Mouse (Mus musculus) kidney, postnatal 25 days (tissue): ENCODE results near the gene Dpp9.

Source experiments
- DNase-seq, 2 experiments: peaks; one replicate each; pipeline ENCODE4 v3.0.0; 2021; ENCODE audit warnings: mixed read lengths in 2 of 2

Dpp9 gene

DNA sequence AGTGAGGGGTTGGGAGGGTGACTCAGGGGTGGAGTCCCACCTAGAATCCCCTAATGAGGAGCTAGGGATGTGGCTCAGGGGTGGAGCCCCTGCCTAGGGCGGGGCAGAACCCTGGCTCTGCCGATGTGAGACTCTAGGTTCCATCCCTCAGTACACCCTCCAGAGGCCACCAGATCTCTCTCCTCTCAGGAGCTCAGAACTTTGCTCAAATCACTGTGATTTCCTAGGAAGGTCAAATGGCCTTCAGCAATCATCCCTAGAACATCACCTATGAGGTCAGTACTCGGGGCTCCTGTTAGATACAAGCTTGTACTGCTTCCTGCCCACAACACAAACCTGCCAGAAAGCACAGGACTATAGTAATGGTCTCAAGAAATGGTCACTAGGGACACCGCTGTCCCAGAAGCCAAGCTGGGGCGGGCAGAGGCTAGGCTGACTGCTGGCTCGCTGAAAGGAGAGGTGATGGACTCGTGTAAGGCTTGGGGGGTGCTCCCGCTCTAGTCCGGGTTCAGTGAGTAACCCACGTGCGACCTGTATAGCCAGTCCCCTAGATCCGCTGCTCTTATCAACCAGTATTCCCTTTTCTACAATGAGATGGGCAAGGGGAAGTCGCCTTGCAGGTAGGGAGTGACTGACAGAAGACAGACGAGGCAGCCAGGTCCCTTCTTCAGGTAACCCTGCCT lies 35.6 kb downstream of the Dpp9 start:
- DNase-seq: no peak

DNA sequence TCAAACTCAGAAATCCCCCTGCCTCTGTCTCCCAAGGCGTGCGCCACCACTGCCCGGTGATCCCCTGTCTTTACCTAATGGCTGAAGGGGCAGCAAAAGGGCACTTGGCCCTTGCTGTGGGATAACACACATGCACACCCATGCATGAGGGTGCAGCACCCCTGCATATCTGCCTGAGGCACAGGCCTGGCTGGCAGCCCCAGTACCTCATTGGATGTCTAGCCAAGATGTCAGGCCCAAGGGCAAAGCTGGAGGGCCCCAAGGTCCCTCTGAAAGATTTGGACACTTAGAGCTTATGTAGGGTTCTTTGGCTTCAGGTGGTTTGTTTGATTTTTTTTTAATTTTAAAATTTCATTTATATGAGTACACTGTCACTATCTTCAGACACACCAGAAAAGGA lies 43.3 kb downstream of the Dpp9 start:
- no peak for DNase-seq

DNA sequence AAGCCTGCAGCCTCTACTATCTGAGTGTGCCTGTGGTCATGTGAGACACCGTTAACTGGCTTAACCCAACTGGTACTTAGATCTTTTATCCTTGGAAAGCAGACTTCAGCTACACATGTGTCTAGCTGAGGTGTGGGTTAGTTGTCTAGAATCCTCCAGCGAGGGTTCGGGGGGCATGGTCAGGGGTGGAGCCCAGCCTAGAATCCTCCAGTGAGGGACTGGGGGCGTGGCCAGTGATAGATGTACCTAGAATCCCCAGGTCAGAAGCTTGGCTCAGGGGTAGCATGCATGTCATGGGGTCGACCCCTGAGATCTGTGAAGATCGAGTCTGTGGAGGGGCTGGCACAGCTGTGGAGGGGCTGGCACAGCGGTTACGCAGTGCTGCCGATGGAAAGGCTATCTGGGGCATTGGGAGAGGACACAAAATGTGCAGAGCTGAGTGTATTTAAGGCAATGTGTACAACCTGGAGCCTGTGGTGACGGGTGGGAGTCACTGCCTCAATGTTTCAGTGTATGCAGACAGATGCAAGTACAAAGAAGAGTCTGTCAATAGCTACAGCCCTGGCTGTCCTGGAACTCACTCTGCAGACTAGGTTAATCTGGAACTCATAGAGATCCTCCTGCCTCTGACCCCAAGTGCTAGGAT lies 45.2 kb downstream of the Dpp9 start:
- DNase-seq: peak in 1 of 2 experiments; percentile 12

DNA sequence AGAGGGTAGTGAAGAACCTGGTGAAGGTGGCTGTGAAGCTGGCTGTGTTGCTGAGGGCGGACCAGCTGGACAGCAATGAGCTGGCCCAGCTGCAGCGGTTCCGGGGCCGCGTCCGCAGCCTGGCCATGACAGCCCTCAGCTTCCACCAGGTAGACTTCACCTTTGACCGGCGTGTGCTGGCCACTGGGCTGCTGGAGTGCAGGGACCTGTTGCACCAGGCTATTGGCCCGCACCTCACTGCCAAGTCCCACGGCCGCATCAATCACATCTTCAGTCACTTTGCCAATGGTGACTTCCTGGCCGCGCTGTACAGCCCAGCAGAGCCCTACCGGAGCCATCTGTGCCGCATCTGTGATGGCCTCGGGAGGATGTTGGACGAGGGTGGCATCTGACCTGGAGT lies 46.8 kb downstream of the Dpp9 start:
- DNase-seq: no peak

DNA sequence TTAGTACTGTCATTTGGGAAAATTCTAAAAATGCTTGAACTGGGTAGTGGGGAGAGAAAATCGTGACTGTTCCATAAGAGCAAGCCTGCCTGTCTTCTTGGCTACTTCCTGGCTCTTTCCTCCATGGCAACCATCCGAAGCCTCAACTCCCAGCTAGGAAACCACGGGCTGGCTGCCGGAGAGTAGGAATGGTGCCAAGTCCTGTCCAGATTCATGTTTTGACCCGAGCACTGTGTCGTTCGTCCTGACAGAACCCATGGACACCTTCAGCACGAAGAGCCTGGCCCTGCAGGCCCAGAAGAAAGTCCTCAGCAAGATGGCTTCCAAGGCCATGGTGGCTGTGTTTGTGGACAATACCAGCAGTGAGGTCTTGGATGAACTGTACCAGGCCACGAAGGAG lies 47.2 kb downstream of the Dpp9 start:
- DNase-seq: no peak

DNA sequence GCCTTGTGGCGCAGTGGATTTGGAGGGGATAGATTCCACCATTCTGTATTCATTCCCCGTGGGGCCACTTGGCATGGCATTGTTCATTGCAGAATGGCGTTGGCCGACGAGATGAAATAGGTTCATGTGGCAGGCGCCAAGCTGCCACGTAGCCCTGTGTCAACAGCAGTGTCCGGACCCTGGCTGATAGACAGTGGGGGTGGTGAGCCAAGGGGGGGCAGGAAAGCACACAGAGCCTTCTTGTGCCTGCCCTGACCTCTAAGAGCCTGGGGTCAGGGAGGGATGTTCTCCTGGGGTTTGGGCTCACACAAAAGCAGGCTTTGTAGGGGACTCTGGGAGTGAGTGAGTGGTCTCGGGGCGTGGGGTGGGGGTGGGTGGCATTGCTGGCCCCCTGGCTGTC lies 48.1 kb downstream of the Dpp9 start:
- peak; percentile 13 to 66 for DNase-seq

DNA sequence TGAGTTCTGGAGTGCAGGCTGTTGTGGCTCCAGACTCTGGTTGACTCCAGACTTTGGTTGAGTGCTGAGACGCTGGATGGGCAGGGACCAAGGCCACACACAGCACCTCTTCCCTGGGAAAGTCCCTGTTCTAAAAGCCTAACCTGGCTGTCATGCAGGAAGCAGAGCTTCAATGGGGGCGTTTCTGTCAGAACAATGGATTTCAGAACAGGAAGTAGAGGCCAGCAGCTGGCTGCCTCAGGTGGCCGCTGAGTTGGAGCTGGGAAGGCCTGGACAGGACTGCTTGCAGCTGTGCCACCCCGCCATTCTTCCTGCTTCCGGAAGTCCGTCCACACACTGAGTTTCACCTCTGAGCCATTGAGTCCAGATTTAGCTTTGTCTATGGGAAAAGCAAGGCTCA lies 48.9 kb downstream of the Dpp9 start:
- peak; percentile 27 to 76 for DNase-seq

DNA sequence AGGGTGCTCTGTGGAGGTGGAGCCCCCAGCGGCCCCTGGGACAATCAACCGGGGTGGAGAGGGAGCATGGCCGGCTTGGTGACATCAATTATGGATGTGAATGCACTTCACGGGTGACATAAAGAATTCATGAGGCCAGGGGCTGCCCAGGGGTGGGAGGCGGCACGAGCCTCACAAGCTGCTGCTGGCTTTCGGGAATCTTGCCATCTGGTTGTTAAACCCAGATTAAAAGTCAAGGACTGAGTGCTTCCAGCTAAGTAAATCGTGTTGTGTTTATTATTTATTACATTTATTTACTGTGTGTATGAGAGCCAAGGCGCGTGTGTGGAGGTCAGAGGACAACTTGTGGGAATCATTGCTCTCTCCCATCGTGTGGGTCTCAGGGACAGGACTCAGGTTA lies 53.0 kb downstream of the Dpp9 start:
- DNase-seq: no peak

DNA sequence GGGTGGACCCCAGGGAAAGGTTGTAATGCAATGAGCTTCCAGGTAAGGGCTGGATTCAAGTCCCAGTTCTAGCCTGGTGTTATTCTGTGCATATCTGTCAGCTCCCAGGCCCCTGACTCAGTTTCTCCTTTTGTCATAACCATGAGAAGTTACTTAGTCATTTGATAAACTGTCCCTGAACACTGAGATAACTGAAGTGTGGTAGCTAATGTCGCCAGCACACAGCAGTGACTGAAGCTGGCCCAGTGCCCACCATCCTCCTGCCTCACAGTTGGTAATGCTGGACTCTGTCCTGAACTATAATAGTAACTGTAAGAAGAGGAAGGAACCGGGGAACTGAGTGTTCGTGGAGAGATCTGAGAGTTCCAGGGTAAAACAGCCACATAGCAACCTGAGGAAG lies 54.2 kb downstream of the Dpp9 start:
- DNase-seq: no peak

DNA sequence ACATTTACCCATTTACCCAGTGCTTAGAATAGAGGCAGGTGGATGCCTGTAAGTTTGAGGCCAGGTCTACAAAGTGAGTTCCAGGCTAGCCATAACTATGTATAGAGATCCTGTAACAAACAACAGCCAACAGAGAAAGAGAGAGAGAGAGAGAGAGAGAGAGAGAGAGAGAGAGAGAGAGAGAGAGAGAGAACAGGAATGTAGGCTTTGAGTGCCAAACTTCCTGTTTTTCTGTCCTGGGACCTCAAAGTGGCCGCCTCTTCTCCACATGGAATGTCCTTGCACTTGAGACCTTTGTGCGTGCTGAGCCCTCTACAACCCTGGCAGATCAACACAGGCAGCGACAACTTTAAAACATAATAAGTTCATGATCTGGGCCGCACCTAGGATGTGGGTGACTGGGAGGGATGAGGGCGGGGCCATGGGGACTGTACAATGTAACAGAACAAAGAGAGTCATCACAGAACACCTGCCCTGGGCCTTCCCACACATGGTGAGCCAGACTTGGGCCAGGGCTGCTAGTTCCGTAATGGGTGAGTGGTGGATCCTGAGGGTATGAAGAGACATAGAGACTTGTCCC lies 55.1 kb downstream of the Dpp9 start:
- peak in 1 of 2 experiments; percentile 14 for DNase-seq

DNA sequence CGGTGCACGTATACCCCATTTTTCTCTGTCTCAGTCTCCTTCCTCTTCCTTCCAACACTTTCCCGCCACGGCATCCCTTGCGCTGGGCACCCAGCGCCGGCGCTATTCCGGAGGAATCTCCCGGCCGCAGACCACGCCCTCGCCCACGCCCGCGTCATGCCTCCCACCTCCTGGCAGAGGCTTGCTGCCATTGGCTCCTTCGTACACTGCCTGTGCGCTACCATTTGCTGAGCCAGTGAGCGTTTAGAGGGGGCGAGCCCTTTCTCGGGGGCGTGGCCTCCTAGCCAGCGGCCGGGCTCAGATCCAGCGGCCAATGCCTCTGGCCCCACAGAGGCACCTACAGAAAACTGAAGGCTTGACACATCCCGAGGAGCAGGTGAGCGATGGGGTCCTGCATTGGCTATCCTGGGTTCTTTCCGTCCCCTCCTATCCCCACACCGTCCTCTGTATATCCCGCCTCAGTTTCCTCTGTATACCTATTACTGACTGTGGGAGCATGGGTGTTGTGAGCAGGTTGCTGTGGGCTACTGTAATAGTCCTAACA lies 56.4 kb downstream of the Dpp9 start, which contains the start of gene Tnfaip8l1:
Gene Tnfaip8l1, plus strand, starts transcription at position 247 of the 544 bp plus-strand sequence.
- DNase-seq: peak; percentile 96 to 97

DNA sequence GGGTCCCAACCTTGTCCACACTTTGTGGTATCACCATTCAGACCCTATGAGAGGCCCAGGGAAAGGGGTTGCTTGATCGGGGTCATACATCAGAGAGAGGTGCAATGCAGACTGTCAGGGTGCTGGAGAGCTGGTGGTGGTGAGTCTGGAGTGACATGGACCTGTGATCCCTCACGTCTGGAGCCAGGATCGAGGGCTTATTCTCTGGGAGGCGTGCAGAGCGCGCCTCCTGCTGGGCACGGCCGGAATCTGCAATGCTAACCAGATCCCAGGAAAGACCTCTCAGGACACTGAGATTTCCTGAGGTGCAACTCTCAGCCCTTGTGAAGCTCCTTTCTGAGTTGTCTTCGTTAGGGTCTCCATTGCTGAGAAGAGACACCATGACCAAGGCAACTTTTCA lies 59.0 kb downstream of the Dpp9 start:
- peak; percentile 73 to 77 for DNase-seq

DNA sequence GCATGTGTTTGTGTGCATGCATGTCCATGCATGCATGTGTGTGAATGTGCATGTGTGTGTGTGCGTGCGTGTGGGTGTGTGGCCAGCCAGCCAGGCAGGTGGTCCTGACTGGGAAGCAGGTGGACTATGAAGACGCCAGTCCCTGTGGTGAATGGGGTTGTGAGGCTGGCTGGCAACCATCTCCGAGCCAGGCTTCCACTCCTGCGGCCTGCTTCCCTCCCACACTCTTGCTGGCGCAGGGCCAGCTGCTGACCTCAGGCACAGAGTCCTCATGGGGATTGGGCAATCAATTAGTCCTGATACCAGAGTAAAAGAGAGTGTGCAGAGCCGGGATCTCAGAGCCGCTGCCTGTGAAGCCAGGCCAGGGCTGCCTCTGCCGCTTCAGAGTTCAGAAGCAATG lies 65.1 kb downstream of the Dpp9 start:
- DNase-seq: peak; percentile 51 to 75

DNA sequence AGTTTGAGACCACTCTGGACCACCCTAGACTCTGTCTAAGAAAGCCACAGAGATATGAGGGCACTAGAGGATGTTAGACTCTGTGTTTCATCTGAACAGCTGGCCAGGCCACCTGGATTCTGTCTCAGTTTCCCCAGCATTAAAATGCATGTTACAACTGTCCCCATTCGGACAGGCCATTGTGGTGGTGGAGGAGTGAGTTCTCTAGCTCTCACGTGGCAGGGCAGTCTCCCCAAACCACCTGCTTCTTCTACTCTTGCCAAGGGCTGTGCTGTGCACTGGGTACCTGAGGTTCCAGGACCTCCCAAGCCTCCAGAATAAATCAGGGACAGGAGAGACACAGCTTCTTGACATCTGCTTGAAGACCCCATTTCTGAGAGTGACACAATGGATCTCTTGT lies 68.8 kb downstream of the Dpp9 start:
- no peak for DNase-seq

DNA sequence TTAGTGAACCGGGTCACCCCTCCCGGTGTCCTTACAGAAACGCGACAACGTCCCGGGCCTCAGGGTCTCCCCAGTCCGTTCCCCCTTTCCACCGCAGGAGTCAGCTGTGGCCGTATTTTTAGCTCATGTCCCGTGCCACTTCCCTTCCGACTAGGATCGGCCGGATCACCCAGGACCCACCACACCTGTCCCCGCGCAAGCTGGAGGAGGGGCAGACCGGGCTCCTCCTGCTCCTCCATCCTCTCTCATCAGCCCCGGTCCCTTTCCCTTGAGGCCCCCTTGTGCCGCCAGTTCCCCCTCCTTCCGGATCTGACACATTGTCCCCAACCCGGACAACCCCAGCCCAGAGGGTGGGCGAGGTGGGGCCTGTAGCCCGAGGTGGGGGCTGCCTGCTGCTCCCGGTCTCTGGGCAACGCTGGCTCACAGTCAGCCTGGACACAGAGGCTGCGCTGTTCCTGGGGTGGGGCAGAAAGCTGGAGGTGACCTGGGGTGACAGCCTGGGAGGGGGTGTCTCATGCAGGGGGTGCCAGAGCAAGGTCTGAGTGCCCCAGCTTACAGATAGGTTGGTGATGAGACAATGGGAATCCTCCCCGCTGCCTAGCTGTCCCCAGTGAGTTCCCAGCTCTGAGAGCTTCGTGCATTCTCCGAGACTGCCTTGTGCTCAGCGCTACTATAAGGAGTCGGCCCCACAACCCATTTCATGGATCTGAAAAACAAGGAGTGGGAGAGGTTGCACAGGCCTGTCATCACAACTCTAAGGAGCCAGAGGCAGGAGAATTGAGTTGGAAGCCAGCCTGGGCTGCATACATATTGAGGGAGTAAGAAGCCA lies 69.7 kb downstream of the Dpp9 start:
- no peak for DNase-seq

DNA sequence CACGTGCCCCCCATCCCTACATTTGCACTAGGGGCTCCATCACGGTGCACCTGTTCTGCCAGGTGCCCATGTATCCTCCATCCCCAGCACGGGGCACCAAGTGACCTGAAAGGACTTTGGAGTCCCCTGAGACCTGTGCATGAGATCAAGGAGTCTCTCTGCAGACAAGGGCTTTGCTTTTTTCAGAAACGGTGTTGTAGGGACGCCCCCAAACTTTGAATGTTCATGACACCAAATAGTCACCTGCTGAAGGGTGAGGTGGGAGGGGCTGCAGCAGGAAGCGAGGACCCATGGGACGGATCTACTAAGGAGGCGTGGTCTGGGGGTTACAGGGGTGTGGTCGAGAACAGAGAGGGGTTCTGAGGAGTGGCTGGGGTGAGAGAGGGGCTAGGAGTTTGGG lies 70.4 kb downstream of the Dpp9 start:
- no peak for DNase-seq

DNA sequence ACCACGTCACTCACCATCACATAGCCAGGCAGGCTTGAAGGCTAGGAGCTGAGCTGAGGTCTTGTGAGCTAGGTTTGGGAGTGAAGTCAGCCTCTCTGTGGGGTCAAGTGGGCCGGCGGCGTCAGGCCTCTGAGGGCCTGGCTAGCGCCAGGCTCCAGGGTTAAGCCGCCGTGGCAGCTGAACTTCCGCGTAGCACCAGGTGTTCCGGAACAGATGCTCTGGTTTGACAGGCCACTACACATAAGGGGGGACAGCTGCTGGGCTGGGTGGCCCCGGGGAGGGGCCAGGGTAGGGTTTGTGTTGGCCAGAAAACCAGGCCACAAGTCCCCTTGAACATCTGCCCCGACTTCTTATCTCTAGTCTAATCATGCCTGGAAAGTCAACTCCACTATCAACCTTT lies 71.3 kb downstream of the Dpp9 start:
- DNase-seq: no peak

DNA sequence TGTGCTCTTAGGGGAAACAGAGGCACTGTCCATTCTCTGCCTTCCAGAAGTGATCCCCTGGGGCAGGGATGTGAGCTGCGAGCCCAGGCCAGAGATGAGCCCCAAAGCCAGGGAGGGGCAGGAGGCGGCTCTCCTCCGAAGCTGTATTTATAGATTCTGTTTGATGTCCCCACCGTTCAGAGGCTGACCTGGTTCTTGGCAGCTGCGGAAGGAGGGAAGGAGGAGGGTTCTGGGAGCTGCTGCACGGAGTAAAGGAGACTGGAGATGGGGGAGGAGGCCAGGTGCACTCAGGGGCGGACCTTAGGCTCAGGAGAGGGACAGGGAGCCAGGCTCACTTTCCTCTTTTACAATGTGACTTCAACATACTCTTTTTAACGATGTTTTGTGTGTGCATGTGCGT lies 72.6 kb downstream of the Dpp9 start:
- DNase-seq: no peak

DNA sequence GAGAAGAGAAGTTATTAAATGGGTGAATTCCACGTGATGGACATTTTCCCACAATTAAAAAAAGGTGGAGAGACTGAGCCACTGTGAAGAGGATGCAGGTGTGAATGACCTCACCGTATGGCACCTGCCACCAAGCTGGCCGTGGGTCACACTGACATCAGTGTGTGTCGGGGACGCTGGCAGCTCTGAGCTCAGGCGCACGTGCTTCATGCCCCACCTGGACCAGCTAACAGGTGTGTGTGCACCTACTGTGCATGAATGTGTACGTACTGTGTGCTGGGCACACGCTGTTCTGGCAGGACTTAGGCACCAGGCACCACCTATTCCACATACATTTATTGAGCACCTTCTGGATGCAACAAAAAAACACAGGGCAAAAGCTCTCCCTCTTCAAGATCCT lies 74.2 kb downstream of the Dpp9 start:
- no peak for DNase-seq

DNA sequence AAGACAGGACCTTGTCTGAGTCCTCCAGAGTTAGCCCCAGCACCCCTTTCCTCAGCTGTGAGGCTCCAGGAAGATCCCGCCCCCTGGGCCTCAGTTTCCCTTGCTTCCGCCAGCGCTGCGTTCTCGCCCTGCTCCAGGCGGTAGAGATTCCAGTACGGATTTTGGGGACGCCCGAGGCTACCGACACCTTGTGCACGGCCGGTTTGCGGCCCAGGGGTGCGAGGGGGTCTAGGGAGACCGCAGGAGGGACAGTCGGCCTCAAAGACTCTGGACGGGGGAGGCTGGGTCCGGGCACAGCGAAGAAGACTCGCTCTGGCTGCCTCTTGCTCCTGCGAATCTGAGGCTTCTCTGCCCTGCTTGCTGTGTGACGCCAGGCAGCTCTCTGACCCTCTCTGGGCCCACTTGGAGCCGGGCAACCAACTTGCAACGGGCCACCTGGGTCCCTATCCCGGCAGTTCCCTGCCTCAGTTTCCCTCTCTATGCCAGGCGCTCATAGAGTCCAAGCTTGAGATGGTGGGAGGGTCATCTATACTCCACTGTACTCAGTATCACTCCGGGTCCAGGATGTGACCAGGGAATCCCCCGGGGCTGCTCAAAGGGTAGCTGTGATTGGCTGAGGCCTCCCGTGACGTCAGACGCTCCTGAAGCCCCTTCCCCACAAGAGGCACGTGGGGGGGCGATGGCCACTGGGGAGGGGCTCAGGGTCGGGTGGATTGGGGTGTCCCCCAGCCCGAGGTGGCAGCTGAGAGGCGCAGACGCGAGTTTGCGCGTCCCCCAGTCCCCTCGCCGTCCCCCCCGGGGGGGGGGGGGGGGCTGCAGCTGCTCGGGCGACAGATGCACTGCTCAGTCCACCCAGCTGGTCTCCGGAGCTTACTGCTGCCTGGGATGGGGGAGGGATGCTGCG lies 76.8 kb downstream of the Dpp9 start:
- DNase-seq: peak in 1 of 2 experiments; percentile 52

DNA sequence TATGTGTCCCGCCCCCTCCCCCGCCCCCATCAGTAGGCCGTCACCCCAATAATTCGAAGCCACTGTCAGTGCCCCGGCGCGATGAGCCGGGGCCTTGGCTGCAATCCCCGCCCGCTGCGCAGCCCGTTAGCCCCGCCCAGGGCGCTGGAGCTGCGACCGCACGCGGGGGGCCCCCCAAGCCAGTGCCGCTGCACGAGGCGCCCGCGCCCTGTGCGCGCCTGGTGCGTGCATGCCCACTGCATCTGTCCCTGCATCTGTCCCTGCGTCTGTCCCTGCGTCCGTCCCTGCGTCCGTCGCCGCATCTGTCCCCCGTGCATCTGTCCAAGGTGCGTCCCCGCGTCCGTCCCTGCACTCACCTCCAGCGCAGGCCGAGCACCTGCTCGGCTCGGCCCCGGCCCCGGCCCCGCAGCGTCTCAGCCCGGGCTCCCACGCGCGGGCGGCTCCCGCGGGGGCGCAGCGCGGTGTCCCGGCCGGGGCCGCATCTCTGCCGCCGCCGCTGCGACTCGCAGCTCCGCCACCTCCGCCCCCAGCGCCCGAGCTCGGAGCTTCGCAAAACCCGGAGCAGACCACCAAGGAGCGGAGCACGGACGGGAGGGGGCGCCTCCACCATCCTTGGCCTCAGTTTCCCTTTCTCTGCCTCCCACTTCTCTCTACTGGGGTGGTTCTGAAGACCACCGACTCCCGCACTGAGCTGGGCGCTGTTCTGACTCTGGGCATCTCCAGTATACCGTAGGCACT lies 78.7 kb downstream of the Dpp9 start, which contains the start of gene Sema6b:
Gene Sema6b, minus strand, starts transcription at position 486 of the 738 bp plus-strand sequence.
- peak; percentile 40 to 64 for DNase-seq
